Mouse (Mus musculus) thymus, adult 2 months (tissue): ENCODE results near the gene Tmem95.

ENCODE experiments used
- CTCF ChIP-seq: fragments of 200-500 bp; IDR thresholded peaks from 2 replicates; pipeline ENCODE4 v1.5.1; 2012; ENCODE audit warnings: mild to moderate bottlenecking, control low read depth, low read length, moderate library complexity, borderline replicate concordance; ENCODE audit not compliant: control insufficient read depth, poor library complexity, insufficient read depth; ENCODE audit errors: extremely low read depth
- POLR2A ChIP-seq: fragments of 200-500 bp; IDR thresholded peaks from 2 replicates; pipeline ENCODE4 v1.6.1; 2012; ENCODE audit warnings: mild to moderate bottlenecking, low read length, control low read depth, moderate library complexity; ENCODE audit not compliant: control insufficient read depth, poor library complexity, insufficient read depth; ENCODE audit errors: extremely low read depth

DNA sequence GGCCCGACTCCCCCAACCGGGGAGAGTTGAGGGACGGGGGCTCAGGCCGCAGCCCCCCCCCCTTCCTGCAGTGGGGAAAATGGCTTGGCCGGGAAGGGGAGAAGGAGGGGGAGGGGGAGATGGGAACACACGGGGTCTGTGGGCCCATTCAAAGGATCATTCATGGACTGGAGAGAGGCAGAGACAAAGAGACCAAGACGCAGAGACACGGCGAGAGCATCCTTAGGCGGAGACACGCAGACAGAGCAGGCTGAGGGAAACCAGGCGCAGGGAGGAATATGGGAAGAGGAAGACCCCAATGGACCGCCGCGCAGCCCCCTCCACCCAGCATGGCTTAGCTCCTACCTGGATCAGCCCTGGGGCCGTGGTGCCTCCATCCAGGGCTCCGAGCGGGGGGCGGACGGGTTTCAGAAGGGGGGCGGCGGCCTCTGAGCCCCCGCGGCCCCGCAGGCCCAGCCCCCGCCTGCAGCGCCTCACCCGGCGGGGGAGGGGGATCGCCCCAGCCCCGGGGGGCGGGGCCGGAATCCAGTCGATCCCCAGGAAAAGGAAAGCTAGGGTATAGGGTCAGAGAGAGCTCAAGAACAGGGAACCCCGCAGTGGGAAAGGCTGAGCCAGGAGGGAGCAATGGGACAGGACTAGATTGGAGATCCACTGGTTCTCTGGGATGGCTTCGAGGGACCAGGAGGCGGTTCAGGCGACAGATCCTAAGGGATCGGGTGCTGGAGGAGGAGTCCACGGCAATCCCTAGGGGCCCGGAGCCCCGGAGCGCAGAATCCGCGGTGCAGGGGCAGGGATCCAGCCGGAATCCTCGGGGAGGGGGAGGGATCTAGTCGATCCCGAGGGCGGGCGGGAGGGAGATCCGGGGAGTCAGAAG is 40.9 kb downstream of the Tmem95 start:
- no peak for TF ChIP-seq POLR2A
- no peak for TF ChIP-seq CTCF
